Mouse (Mus musculus) inflammation-experienced regulatory T-cells (primary cell): Measurements from ENCODE around the gene Gm3543. TPM values are rescaled to one million over a fixed set of nuclear protein-coding genes. Genes with fewer than 3 reads are reported as not detected.

ENCODE experiments used
- polyA plus RNA-seq, 2 experiments: library from polyadenylated mRNA; unstranded; fragments of 100-300 nt; shearing (Covaris generic); gene quantifications; one replicate each; pipeline ENCODE4 v1.2.1; 2017

The Gm3543 gene
- polyA plus RNA-seq, result not detected

GRCm38 (mm10) chr14:41983225-41983624, at the start of gene Gm3543:
Gm3543 (minus strand) TSS chr14:41983325.

GRCm38 (mm10) chr14:41967827-41968226, 15.3 kb downstream of the Gm3543 start, which contains the start of gene Gm6401:
Gm6401 (minus strand) TSS chr14:41967927.

GRCm38 (mm10) chr14:41943695-41944094, 39.4 kb downstream of the Gm3543 start, which contains the start of gene 1700024B05Rik:
1700024B05Rik (plus strand) TSS chr14:41943995.

Other genes with a start within 250 kb of the Gm3543 start
- gene Gm7929, start 232.7 kb downstream of the Gm3543 start, polyA plus RNA-seq, result not detected
- gene Gm47189, start 210.9 kb downstream of the Gm3543 start, polyA plus RNA-seq, result not detected
- gene Gm7980, start 76.0 kb downstream of the Gm3543 start, polyA plus RNA-seq, result not detected
- gene 1700049E17Rik1, start 58.4 kb downstream of the Gm3543 start, polyA plus RNA-seq, result not detected
- gene 1700024B05Rik, start 39.3 kb downstream of the Gm3543 start, polyA plus RNA-seq, result 1 to 10 TPM in 1 of 2 experiments, under 1 TPM in 1; 0.28 to 1.6 TPM
- gene Gm6401, start 15.4 kb downstream of the Gm3543 start, polyA plus RNA-seq, result not detected
- gene Gm7951, start 134.0 kb upstream of the Gm3543 start, polyA plus RNA-seq, result under 1 TPM in 1 of 2 experiments, not detected in 1; 0.28 TPM
- gene Gm17027, start 179.3 kb upstream of the Gm3543 start, polyA plus RNA-seq, result not detected
- gene Gm3573, start 207.5 kb upstream of the Gm3543 start, polyA plus RNA-seq, result not detected